ENCODE assay signal across 8 mouse cellular contexts in genomic region chr10:80742180-80742978, GRCm38 (mm10). TPM values are rescaled to one million over a fixed set of nuclear protein-coding genes. Genes with fewer than 3 reads are reported as not detected.
DNase-seq lines count a peak whose midpoint lies in the region; ATAC-seq and TF ChIP-seq lines count a peak whose summit lies in the region.

Ap3d1 (minus strand) TSS chr10:80742264.

- peak within 1 kb of the TSS; percentile 96 for H3K27ac ChIP-seq in gastrocnemius, adult 2 months
- peak within 1 kb of the TSS; percentile 83 for H3K27ac ChIP-seq in hindbrain, postnatal 0 days
- peak within 1 kb of the TSS; percentile 86 for H3K27ac ChIP-seq in left cerebral cortex, adult 2 months

- peak within 1 kb of the TSS; percentile 92 for H3K4me2 ChIP-seq in hindbrain, postnatal 0 days (ENCODE audit: low read depth, low read length)

- no peaks in the 10 kb centered on the region for H3K9me3 ChIP-seq in hindbrain, postnatal 0 days (ENCODE audit: low read length)

- peaks cover 20% of the 10 kb centered on the region for H3K4me1 ChIP-seq in hindbrain, postnatal 0 days (ENCODE audit: insufficient read depth, low read length)

- H3K9ac ChIP-seq in hindbrain, postnatal 0 days (replicated peaks; ENCODE audit: low read length) = peak within 1 kb of the TSS; percentile 99

- no peaks in the 10 kb centered on the region for H3K36me3 ChIP-seq in hindbrain, postnatal 0 days (ENCODE audit: insufficient read depth, low read length)

- H3K4me3 ChIP-seq in gastrocnemius, adult 2 months = peak within 1 kb of the TSS; percentile 80
- H3K4me3 ChIP-seq in hindbrain, postnatal 0 days (ENCODE audit: low read length) = peak within 1 kb of the TSS; percentile 100
- peak within 1 kb of the TSS; percentile 79 for H3K4me3 ChIP-seq in left cerebral cortex, adult 2 months

- peak; percentile 100 for DNase-seq in ZHBTc4 (ENCODE audit: low read depth, low spot score)
- peak; percentile 98 for DNase-seq in gastrocnemius, adult 2 months
- DNase-seq in hindbrain, postnatal 0 days (ENCODE audit: low spot score) = peak; percentile 100
- peak; percentile 94 to 95 for DNase-seq in left cerebral cortex, adult 2 months (ENCODE audit: extremely low spot score in 1 of 2, low spot score in 2 of 2)
- DNase-seq in right cerebral cortex, adult 2 months (ENCODE audit: low spot score in 2 of 2) = peak; percentile 96 to 97
- peak; percentile 98 for DNase-seq in urinary bladder, postnatal 14 days (ENCODE audit: low spot score)

- H3K27me3 ChIP-seq in hindbrain, postnatal 0 days (ENCODE audit: insufficient read depth, low read length) = no peaks in the 10 kb centered on the region

- ATAC-seq in common myeloid progenitor, adult 5-6 weeks (replicated peaks; ENCODE audit: low read depth, poor library complexity, severe bottlenecking) = peak; percentile 99
- peak; percentile 100 for ATAC-seq in hindbrain, postnatal 0 days
- ATAC-seq in megakaryocyte, adult 5-6 weeks (ENCODE audit: poor library complexity, severe bottlenecking) = peak; percentile 95

- intact Hi-C loops in gastrocnemius, adult 2 months (cut with DNase I) = no loop called here
- intact Hi-C loops in left cerebral cortex, adult 2 months (cut with DNase I) = no loop called here

- 1% methylated on average over 25 of the region's 25 CpGs for WGBS in hindbrain, postnatal 0 days

- TF ChIP-seq CTCF in gastrocnemius, adult 2 months (IDR thresholded peaks at IDR 0.05) = no peak
- peak; percentile 40; the same call in 1 of the 2 replicates for TF ChIP-seq CTCF in hindbrain, postnatal 0 days (IDR thresholded peaks at IDR 0.05; ENCODE audit: low read depth)
- no peak for TF ChIP-seq CTCF in left cerebral cortex, adult 2 months (IDR thresholded peaks at IDR 0.05)

RNA-seq across cellular contexts. Expression of gene Ap3d1, which starts in this region (rescaled TPM):
- 33.6 and 39.4 TPM in 2 replicates for total RNA-seq in common myeloid progenitor, adult 5-6 weeks (2017)
- total RNA-seq in gastrocnemius, adult 2 months (2021) = 10 to 100 TPM; 27.0 to 33.5 TPM
- 195 and 201 TPM in 2 replicates for total RNA-seq in hindbrain, postnatal 0 days (2014; rRNA removed)
- 99.2 and 99.7 TPM in 2 replicates for polyA plus RNA-seq in hindbrain, postnatal 0 days (2015; fragmentation: Nextera tagmentation; extraction: Ambion mirVana)
- total RNA-seq in left cerebral cortex, adult 2 months (2021) = 100 to 1,000 TPM; 150 to 151 TPM
- 42.6 and 52.4 TPM in 2 replicates for total RNA-seq in megakaryocyte, adult 5-6 weeks (2015)
- 48.6 and 62.0 TPM in 2 replicates for total RNA-seq in megakaryocyte, adult 5-6 weeks (2017)

Comparison
In these comparisons a context has a peak if more than half of its experiments do, and no peak if none do; other contexts are left out.
1. Peak in every context shown above with its lines: DNase-seq, ATAC-seq, H3K4me3 ChIP-seq and H3K27ac ChIP-seq.